Mouse (Mus musculus) CH12.LX (cell line): ENCODE results near the gene Pam16.

Experiments used
- CTCF ChIP-seq, 2 experiments: IDR thresholded peaks in 1 of 2; conservative IDR thresholded peaks in 1 of 2; 2 replicates each; pipeline ENCODE4 v1.5.1; 2011 to 2012; ENCODE audit warnings: low read depth in 2 of 2, low read length in 2 of 2, improper control_type of control experiment in 1 of 2, inconsistent platforms in 1 of 2, mild to moderate bottlenecking in 1 of 2, moderate library complexity in 1 of 2
- ETS1 ChIP-seq: conservative IDR thresholded peaks from 2 replicates; pipeline ENCODE4 v1.6.1; 2012; ENCODE audit warnings: low read depth, mild to moderate bottlenecking, inconsistent platforms, low read length, improper control_type of control experiment, moderate library complexity
- JUND ChIP-seq: conservative IDR thresholded peaks from 2 replicates; pipeline ENCODE4 v1.6.1; 2011; ENCODE audit warnings: low read depth, low read length, improper control_type of control experiment
- MYC ChIP-seq: IDR thresholded peaks from 2 replicates; pipeline ENCODE4 v1.6.1; 2011; ENCODE audit warnings: low read depth, mild to moderate bottlenecking, improper control_type of control experiment, low read length
- POLR2A ChIP-seq: IDR thresholded peaks from 2 replicates; pipeline ENCODE4 v1.6.1; 2011; ENCODE audit warnings: low read depth, mild to moderate bottlenecking, improper control_type of control experiment, low read length
- TCF12 ChIP-seq: IDR thresholded peaks from 2 replicates; pipeline ENCODE4 v1.6.1; 2014; ENCODE audit warnings: low read depth, mild to moderate bottlenecking, inconsistent platforms, low read length, improper control_type of control experiment
- ZC3H11A ChIP-seq: IDR thresholded peaks from 2 replicates; pipeline ENCODE4 v1.6.1; 2012; ENCODE audit warnings: low read depth, mild to moderate bottlenecking, inconsistent platforms, low read length, improper control_type of control experiment
- ZMIZ1 ChIP-seq: IDR thresholded peaks from 2 replicates; pipeline ENCODE4 v1.6.1; 2012; ENCODE audit warnings: low read depth, mild to moderate bottlenecking, inconsistent platforms, low read length, improper control_type of control experiment

DNA sequence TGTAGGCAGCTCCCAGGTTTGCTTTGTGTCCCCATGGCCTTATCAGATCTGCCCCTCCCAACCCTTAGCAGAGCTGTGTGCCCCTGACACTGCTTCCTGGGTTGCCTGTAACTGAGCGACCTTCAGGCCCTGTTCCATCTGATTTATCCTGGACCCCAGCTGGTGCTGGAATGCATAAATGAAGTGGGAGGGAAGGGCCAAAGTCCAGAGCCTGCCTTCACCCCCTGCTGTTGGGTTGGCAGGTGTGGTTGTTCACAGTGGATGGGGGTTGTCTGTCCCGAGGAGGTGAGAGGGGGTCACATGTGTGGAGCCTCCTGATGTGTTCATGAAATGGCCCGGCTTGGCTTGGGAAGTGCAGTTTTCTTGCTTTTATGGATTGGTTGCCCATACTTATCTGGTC lies 22.6 kb downstream of the Pam16 start:
- TF ChIP-seq POLR2A = no peak
- TF ChIP-seq CTCF (conservative IDR thresholded peaks at IDR 0.05 in 1 of 2, IDR thresholded peaks at IDR 0.05 in 1 of 2; ENCODE audit: low read depth in 2 of 2, low read length in 2 of 2) = no peak
- TF ChIP-seq MYC = no peak
- no peak for TF ChIP-seq ZMIZ1
- TF ChIP-seq TCF12 = no peak
- TF ChIP-seq ETS1 = no peak
- no peak for TF ChIP-seq JUND
- no peak for TF ChIP-seq ZC3H11A
